Mouse (Mus musculus) adrenal gland, adult (tissue): Measurements from ENCODE around the gene Retreg3.

Source experiments
- DNase-seq, 2 experiments: peaks; one replicate each; pipeline ENCODE4 v3.0.0; 2022 to 2023; ENCODE audit warnings: low spot score in 1 of 2; ENCODE audit not compliant: inconsistent age in 2 of 2

Gene Retreg3

DNA sequence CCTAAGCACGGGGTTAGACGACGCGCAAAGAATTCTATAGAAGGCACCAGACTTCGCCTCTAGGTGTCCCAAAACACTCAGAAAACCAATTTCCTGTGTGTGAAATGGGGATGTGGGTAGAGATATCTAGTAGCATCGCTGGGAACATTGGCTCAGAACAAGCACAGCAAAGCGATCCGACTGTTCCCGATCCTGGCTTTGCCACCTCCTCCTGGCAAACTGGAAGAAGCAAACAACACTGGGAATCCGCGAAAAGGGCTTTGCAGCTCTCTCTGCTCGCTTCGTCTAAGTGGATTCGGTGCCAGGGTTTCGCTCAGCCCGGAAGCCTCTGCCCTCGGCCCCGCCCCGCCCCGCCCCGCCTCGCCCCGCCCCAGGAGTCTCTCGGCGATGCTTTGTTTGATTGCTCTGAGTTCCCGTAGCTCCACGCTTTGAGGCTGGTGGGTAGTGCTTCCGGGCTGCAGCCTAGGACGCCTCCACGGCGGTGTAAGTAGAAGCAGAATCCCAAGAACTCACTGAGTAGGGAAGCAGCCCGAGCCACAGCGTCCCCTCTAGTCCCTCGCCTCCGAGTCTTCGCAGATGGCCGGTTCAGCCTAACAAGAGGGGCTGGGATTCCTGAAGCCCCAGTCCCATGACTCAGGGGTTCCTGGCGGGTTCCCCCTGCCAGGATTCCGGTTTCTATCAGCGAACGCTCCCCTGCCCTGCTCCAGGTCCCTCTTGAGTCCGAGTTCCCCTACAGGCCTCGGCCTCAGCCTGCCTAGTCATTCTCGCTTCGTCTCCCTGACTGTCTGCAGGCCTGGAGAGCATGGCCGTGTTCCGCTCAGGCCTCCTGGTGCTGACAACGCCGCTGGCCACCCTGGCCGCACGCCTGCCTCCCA lies 37.2 kb downstream of the Retreg3 start, which contains the start of gene Coasy:
Gene Coasy (plus strand): TSS at position 358 of the 875 bp plus-strand sequence.
- peak; percentile 88 to 95 for DNase-seq

DNA sequence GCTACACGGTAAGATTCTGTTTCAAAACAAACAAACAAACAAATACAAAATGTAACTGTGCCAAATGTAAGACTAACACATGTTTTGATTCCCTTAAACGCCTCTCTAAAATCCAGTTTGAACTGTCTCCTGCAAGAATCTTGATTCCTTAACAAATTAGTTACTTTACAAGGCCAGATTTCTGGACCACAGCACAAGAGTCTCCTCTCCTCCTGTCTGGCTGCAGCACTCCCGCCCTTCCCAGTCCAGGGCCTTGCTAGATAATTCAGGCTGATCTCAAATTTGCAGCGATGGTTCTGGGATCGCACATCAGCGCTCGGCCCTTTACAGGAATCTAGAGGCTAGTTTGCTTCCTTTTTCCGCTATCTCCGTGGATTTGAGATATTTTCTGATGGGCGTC lies 38.0 kb downstream of the Retreg3 start:
- DNase-seq: no peak

DNA sequence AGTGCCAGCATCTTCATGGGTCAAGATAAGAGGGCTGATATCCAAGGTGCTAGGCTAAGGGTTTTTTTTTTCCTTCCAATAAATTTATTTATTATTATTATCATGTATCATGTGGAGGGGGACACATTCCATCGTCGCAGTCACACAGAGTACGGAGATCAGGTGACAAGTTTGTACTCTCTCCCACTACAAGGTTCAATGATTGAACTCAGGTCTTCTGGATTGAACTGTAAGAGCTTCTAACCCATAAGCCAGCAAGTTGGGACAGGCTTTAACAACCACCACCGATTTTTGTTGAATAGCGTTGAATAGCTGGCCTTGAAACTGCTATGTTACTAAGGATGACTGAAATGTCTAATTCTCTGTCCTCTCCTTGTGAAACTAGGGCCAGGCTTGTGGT lies 39.3 kb downstream of the Retreg3 start:
- DNase-seq: no peak

DNA sequence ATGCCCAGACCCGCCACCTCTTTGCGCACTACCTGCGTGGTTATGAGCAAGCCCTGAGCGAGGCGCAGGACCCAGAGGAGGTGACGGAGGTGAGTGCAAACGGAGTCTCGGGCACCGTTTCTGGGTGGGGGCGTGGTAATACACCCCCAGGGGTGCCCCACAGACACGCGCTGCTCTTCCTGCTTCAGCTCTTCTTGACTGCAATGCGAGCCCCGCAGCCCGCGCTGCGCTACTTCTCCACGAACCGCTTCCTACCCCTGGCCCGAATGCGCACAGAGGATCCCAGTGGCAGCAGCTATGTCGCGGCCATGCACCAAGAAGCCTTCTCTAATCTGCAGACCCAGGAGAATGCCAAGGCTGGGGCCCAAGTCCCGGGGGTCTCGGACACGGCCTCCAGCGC lies 39.9 kb downstream of the Retreg3 start:
- DNase-seq: no peak

DNA sequence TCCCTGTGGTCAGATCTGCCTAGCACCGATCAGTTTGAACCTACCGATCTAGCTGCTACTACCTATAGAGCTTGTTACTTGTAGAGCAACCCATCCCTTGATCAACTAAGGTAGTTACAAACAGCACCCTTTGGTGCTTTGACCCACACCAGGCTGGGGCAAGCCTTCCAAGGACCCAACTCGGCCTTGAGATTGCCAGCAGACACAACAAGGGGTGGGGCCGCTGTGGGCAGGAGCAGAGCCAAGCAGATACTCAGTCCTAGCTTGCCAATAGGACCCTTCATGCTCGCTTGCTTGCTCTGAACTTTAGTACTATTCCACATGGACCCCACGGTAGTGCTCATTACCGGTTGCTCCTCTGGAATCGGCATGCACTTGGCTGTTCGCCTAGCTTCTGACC lies 41.6 kb downstream of the Retreg3 start, which contains the start of gene Hsd17b1:
Gene Hsd17b1 (plus strand): TSS at position 291 of the 400 bp plus-strand sequence.
- DNase-seq: peak in 1 of 2 experiments; percentile 62

DNA sequence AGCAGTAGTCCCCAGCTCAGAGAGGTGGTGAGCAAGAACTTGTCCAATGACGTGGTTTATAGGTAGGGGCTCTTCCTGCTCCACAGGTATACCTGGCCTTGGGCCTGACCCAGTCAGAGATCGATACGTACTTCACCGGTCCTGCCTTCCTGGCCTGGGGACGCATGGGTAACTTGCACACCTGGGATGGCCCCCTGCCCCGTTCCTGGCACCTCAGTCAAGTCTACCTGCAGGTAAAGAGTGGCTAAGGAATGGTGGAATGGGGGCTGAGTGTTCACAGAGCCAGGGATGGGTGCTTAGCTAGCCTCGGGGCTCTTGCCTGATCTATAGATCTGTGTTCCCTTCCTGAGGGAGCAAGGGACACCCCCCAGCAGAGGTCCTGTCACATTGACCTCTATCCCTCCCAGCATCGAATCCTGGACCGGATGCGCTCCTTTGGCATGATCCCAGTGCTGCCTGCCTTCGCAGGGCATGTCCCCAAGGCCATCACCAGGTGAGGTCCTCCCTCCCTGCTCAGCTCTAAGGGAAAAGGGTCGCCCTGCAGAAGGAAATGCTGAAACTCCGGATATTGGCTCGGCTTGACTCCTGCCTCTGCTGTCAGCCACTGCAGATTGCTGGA lies 47.8 kb downstream of the Retreg3 start:
- DNase-seq: no peak

DNA sequence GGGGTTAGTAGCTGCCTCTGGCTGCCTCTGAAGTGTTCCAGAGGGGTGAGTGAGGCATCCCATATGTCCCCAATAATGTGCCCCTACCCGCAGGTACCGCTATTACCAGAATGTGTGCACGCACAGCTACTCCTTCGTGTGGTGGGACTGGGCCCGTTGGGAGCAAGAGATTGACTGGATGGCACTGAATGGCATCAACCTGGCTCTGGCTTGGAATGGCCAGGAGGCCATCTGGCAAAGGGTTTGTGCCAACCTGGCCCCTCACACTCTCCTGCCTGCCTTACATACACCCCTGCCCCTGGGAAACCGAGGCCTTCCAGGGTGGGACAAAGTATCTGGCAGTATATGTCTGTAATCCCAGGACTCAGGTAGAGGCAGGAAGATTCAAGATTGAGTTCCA lies 48.7 kb downstream of the Retreg3 start:
- peak in 1 of 2 experiments; percentile 17 for DNase-seq

DNA sequence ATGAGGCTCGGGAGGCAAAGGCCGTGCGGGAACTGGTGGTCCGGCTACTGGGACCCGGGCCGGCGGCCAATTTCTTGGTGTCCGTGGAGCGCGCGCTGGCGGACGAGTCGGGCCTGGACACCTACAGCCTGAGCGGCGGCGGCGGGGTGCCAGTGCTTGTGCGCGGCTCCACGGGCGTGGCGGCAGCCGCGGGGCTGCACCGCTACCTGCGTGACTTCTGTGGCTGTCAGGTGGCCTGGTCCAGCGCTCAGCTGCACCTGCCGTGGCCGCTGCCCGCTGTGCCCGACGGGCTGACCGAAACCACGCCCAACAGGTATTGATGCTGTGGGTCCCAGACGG lies 49.5 kb downstream of the Retreg3 start:
- DNase-seq: no peak

DNA sequence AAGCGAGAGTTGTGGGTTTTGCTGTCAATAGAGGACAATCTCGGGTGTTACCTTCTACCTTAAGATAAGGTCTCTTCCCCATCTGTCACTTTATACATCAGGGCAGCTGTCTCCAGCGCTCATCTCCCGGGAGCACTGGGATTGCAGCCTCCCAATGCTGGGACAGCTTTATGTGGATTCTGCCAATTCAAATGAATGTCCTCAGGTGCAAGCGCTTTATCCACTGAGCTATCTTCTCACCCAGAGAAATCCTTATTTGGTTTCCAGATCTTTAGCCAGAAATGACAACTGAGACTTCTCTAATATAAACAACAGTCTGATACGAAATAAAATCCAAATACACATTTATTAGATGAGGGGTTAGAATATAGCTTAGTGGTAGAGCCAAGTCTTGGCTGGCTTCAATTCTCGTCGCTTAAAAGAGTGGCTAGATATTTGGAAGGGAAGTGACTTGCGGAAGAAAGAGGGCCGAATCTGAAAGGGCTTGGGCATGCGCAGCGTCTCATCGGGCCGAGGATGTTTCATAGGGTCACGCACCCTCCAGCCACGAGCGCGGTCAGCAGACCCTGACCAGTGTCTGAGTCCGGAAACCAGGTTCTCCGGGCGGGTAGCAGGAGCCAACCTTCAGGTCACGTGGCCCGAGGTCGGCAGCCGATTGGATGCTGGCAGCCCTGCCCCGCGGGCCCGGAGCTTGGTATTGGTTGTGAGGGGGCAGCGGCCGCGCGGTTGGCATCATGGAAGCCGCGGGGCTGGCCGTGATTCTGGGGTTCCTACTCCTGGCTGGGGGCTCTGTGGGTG lies 50.1 kb downstream of the Retreg3 start, which contains the start of gene Naglu:
Gene Naglu (plus strand): TSS at position 622 of the 798 bp plus-strand sequence.
- DNase-seq: peak; percentile 97 to 98

DNA sequence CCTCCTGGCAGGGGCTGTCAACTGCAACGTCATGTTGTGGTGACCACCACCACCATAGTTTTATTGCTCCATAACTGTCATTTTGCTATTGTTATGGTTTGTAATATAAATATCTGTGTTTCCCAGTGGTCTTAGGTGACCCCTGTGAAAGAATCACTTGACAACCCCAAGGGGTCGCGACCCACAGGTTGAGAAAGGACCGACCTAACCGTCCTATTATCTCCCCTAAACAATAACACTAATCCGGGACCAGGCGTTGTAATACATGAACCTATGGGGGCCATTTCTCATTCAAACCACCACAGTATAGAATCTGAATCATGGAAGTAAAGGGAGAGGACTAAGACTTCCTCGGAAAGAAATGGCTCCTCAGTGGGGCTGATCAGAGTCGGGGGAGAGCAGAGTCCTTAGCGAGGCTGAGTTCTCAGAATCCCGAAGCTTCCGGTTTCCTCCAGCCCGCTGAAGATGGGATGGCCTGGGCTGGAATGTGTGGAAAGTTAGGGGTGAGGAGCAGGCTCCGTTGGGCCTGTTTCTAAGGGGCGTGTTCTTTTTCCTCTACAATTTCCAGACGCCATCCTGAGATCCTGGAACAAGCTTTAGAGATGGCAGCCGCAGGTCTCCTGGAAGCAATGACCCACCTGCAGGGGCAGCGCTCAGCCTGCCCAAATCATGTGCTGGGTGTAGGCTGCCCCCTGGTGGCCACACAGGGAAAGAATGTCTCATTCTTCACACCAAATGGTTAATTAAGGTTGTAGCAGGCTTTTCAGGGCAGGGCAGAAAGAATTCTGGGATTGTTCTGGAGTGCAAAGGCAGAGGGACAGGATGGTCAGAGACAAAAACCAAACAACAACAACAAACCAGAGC lies 52.9 kb downstream of the Retreg3 start:
- peak; percentile 85 to 95 for DNase-seq

DNA sequence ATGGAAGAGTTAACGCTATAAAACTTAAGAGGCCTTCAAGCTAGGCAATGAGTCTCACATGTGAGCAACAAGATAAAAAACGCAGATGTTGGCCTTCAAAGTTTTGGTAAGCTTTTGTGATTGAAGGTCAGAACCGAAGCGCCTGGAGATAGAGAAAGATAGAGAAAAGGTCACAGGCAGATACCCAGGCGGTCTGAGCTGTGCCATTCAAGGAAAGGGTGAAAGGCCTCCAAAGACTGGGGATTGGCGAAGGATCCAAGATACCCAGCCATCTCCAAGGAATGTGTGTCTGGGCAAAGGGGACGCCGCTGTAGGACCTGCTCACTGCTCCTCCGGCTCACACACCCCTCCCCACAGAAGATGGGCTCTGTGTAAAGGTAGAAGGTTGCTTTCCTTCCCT lies 54.7 kb downstream of the Retreg3 start:
- peak; percentile 75 to 89 for DNase-seq

DNA sequence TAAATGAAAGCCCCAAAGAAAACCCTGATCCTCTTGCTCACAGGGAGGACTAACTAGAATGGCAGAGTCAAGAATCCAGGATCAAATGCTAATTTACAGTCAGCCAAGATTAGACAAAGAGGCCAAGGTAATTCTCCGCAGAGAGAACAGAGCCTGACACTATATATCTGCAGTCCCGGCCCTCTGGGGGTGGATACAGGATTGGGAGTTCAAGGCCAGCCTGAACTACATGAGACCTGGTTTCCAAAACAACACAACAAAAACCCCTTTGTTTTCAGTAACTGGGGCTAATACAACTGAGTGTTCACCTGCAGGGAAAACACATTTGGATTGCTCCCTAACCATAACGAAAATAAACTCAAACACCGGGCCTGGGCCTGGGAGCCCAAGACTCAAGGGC lies 55.2 kb downstream of the Retreg3 start:
- DNase-seq: peak; percentile 50 to 84

DNA sequence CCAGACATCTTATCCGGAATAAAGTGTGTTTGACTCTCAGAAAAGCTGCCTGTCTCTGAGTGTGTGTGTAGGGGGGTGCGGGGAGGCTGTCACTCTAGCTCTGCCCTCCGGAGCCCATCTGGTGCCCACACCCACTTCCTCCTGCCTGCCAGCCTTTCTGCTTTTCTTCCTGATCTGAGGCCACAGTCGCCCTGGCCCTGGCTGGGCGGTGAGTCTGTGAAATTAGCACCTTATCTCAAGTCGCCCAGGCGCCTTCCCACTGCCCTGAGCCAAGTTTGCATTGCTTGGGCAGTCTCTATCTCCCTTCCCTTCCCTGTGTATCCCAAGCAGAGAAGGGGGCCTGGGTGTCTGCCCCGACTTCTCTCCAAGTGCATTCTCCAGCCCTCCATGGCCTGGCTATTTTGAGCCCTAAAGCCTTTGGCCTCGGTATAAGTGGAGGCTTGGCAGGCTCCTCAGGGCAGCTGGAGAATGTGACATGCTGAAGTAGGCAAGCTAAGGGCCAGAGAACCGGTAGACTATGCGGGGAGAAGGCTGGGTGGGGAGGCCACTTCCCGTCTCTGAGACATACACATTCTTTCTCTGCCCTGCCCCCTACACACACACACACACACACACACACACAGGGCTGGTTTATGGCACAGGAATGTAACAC lies 55.9 kb downstream of the Retreg3 start:
- peak; percentile 66 to 87 for DNase-seq

DNA sequence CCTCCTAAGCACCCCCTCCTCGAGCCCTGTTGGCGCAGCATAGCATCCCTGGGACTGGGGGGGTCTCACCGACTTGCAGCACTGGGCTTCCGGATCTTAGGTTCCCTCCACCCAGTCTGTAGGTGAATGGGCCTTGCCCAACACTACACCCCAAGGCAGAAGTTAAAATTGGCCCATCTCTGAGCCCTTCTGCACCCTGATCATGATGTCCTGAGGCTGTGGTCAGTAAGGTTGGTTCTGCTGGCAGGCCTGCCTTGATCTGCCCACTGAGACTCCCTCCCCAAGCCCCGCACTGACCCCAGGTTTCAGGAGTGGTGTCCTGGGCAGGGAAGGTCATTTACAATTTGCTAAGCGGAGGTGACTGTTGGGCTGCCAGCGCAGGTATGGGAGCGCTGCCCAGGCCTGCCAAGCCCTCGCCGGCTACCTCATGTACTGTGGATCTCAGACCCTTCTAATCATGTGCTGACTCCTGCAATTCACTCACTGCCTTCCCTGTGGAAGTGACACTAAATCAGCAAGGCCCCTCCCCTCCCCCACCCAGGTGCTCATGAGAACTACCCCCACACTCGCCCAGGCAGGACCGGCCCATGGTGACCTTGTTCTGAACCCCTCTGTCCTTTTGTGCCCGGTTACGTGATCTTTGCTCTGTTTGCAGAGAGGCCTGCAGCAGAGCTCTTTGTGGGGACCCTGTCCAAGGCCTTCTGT lies 56.6 kb downstream of the Retreg3 start:
- DNase-seq: peak in 1 of 2 experiments; percentile 35

DNA sequence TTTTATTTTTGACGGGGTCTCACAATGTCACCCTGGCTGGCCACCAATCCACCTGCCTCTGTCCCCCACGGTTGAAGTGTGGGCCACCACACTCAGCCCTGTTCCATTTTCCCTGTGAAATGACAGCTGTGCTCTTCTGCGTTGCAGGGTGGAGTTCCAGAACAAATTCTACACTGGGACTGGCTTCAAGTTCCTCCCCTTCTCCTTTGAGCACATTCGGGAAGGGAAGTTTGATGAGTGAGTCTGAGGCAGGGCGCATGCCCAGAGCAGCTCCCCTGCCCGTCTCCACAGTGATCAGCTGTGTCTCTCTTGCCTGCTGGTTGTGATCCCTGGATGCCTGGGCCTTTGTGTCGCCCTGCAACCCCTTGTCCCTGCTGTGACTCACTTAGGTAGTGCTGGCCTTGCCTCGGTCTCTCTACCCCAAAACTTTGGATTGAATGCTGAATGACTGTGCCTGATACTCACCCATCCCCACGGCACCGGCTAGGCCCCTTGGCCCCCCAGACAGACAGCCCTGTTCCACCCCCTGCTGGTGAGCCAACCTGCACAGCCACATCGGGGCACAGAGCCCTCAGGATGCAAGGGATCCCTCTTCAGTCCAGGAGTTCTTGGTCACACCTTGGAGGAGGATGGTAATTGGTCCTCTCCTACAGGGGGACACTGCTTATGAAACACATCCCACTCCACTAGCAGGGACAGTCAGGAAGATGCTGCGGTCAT lies 57.4 kb downstream of the Retreg3 start:
- DNase-seq: peak; percentile 74 to 77

DNA sequence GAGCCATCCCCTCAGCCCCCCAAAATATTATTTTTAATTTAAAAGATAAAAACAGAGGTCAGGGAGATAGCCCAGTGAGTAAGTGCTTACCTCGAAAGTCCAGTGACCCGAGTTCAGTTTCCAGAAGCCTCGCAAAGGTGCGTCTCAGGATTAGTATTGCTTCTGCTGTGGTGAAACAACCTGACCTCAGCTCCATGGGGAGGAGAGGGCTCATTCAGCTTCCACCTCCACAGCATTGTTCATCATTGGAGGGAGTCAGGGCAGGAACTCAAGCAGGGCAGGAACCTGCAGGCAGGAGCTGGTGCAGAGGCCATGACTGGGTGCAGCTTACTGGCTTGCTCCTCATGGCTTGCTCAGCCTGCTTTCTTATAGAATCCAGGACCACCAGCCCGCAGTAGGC lies 58.6 kb downstream of the Retreg3 start:
- DNase-seq: peak in 1 of 2 experiments; percentile 18

DNA sequence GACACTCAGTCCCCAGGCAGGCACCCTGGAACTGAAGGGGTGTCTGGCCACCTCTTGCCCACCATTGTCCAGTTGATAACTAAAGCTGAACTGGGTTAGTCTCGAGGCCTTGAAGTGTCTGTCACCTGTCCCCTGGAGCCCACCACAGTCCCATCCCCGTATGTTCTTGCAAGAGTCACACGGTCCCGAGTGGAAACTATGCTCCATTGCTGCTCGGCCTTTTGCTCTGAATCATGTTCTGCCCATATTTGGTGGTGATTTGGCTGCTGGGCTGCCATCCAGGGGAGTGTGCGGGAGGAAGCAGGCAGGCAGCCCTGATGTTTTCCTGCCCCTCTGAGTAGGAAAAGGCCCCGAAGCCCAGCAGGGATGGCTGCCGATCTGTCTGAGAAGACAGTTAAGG lies 59.6 kb downstream of the Retreg3 start:
- DNase-seq: peak; percentile 84 to 91

DNA sequence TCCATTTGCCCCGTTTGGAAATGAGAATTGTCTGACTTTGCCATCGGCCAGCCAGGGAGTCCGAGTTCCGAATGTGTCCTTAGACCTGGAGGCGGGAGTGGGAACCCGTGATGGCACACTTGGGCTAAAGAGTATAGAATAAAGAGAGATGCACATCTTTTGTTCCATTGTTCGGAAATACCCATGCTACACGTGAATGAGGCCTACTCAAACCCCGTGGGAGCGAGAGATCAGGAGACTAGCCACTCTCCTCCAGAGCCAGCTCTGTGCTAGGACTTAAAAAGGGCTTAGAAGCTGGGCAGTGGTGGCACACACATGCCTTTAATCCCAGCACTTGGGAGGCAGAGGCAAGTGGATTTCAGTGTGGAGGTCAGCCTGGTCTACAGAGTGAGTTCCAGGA lies 60.2 kb downstream of the Retreg3 start:
- DNase-seq: peak in 1 of 2 experiments; percentile 15

DNA sequence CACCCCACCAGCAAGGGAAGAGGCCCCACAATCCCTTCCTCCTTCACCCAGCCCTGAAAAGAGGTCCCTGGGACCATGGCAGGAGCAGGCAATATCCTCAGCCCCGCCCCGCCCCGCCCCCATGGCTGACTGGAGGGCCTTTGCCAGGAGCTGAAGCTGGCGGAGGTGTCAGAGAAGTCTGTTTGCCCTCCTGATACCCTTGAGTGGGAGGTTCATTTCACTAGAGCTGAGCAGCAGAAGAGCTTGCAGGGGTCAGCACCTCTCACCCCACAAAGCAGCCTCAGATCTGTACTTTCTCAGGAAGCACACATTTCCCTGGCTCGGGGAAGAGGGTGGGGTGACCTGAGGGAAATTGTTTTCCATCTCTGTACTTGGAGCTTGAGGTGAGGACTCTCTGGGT lies 61.0 kb downstream of the Retreg3 start:
- DNase-seq: peak; percentile 38 to 66
